Mouse (Mus musculus): ENCODE data around the gene Tbx3.
A peak's percentile ranks its signal among the peaks of the same experiment; 100 is the strongest.

Gene Tbx3

GRCm38 (mm10) chr5:119706467-119706866, 36.0 kb downstream of the Tbx3 start:
- DNase-seq (ENCODE audit: low read depth), result no peak

- DNase-seq (ENCODE audit: low read depth), result no peak
Observed at GRCm38 (mm10) chr5:119708850-119709585, 38.5 kb downstream of the Tbx3 start.

DNA sequence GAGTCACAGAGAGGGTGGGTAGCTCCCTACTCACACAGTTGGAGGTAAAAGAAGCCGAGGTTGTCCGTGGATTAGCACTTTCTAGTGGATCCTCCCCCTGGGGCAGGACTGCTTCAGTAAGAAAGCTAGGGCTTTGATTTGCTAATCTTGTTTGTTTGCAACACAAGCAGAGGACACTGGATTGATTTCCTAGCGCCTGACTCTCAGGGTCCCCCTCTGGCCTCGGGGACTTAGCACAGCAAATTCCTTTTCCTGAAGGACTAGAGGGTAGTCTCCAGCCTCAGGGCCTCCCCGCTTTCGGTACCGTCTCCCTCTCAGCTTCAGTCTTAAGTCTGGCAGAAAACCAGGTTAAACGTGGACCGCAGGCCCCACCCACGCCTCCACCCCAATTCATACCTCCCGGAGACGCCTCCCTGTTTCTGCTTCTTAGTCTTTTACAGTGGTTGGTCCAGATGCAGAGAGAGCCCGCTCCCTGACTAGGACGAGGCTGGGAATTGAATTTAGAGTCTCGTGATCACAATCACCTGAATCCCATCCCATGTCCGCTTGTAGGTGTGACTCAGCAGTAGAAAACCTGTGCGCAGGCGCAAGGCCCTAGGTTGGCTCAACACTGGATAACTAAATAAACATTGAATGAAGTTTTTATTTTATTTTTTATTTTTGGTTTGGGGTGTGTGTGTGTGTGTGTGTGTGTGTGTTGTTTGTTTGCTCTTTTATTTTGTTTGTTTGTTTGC, 39.5 kb downstream of the Tbx3 start:
- DNase-seq (ENCODE audit: low read depth), result no peak

- no peak for DNase-seq (ENCODE audit: low read depth)
Observed at GRCm38 (mm10) chr5:119710756-119711155, 40.3 kb downstream of the Tbx3 start.

DNA sequence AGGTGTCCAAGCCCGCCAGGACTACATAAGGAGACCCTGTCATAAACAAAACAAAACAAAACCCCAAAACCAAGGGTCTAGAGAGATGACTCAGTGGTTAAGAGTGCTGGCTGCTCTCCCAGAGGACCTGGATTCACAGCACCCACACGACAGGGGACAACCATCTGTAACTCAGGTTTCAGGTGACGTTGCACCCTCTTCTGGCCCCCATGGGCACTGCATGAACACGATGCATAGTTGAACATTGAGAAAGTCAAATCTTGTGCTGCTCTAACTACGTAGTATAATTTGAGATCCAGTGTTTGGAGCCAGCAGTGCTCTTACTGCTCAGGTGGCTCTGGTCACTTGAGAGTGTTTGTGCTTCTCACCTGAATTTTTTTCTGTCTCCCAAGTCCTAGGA, 41.2 kb downstream of the Tbx3 start:
- DNase-seq (ENCODE audit: low read depth), result no peak

GRCm38 (mm10) chr5:119712679-119713246, 42.3 kb downstream of the Tbx3 start:
- DNase-seq (ENCODE audit: low read depth), result peak; percentile 51

DNA sequence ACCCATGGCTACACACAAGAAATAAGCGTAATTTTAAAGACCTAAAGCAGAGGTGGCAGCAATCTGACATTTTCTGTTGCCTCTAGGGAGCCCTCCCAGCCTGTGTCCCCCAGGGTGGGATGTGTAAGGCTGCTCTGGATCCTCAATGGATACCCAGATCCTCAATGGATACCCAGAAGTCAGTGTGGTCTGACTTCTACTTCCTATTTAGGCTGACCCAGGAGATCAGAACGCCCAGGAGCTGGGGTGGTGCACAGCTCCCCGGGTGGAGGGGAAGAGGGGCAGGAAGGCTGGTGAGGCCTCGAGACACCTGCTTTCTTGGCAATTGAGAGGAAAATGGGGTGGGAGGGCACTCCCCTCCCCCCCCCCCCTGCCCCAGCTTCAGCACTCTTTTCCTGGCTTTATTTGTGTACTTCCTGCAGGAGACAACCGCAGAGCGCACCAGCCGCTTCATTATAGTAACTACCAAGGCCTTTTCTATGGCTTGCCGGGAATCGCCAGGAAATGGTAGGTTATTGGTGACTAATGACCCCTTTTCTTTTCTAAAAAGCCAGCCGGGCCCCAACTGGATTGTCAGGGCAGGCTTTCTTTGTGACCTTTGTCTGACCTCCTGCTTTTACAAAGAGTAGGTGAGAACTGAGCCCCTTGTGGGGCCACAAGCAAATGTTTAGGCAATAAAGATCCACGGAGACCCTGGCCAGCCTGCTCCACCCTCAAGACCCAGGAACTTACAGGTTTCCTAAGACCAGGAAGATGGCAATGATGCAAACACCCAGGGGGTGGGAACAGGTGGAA, 50.2 kb downstream of the Tbx3 start:
- DNase-seq (ENCODE audit: low read depth), result no peak

GRCm38 (mm10) chr5:119732978-119733377, 62.5 kb downstream of the Tbx3 start:
- no peak for DNase-seq (ENCODE audit: low read depth)
